Mouse (Mus musculus): ENCODE measurements around the gene Garnl3. TPM values are rescaled to one million over a fixed set of nuclear protein-coding genes. Genes with fewer than 3 reads are reported as not detected.

Gene Garnl3
- polyA plus RNA-seq, 1 experiment from 2014 or later = 62.3 TPM

- H3K36me3 ChIP-seq = no peaks in the 10 kb centered on the region
- H3K4me2 ChIP-seq = no peak overlapping the region
- no peak overlapping the region for H3K4me3 ChIP-seq (replicated peaks)
- WGBS = 50% methylated on average over 4 of the region's 4 CpGs
- no peak overlapping the region for H3K27ac ChIP-seq (replicated peaks)
- no peak; the same call in 1 of the 2 replicates for ATAC-seq (ENCODE audit: low FRiP score)
- H3K9me3 ChIP-seq (replicated peaks) = no peaks in the 10 kb centered on the region
- 0 out of 2 replicates have a peak, but pooled peaks cover 3% of the 10 kb centered on the region for H3K4me1 ChIP-seq
- no peak overlapping the region for H3K9ac ChIP-seq (replicated peaks)
- no peaks in the 10 kb centered on the region for H3K27me3 ChIP-seq (replicated peaks)
Observed at GRCm38 (mm10) chr2:33080166-33080565, 51.3 kb downstream of the Garnl3 start.

DNA sequence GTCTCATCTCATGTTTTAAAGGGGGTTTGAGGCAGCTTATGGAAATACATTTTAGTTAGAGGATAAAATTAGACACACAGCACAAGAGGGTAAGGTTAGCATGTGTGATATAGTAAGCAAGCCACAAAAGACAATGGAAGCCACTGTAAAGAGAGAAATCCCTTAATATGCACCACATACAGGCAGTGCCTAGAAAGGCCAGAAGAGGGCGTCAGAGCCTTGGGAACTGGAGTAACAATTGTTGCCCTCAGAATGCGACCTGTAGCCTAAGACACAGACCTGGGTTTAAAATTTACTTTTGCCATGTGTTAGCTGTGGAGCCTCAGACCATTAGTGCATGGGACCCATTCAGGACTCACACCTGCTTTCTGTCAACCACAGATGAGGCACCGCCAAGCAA is 54.2 kb downstream of the Garnl3 start:
- 40% methylated on average over 3 of the region's 3 CpGs for WGBS
- no peak for ATAC-seq (ENCODE audit: low FRiP score)
- H3K4me2 ChIP-seq = no peak overlapping the region
- no peaks in the 10 kb centered on the region for H3K36me3 ChIP-seq
- no peak overlapping the region for H3K9ac ChIP-seq (replicated peaks)
- no peaks in the 10 kb centered on the region for H3K27me3 ChIP-seq (replicated peaks)
- H3K4me3 ChIP-seq (replicated peaks) = no peak overlapping the region
- no peaks in the 10 kb centered on the region for H3K9me3 ChIP-seq (replicated peaks)
- H3K4me1 ChIP-seq = 0 out of 2 replicates have a peak, but pooled peaks cover 3% of the 10 kb centered on the region
- H3K27ac ChIP-seq (replicated peaks) = no peak overlapping the region

DNA sequence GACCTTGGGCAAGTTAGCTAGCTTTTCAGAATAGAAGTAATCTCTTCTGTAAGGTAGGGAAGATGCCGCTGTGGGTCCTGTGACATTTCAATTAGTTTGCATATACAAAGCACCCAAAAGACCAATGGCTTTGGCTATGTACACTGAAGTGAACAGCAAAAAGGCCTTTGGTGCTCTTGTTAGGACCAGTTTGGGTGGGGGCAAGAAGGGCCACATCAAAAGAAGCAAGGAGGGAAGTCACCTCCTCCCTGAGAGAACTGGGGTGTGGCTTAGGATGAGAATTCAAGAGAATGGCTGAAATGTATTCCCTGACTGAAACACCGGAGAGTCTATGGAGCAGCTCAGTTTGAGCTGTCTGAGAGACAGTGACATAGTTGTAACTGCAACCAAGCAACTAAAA is 56.5 kb downstream of the Garnl3 start:
- H3K9ac ChIP-seq (replicated peaks) = no peak overlapping the region
- WGBS = 41% methylated on average over 2 of the region's 2 CpGs
- no peak overlapping the region for H3K4me3 ChIP-seq (replicated peaks)
- no peaks in the 10 kb centered on the region for H3K36me3 ChIP-seq
- no peak overlapping the region for H3K4me2 ChIP-seq
- ATAC-seq (ENCODE audit: low FRiP score) = no peak
- H3K4me1 ChIP-seq = peaks cover 10% of the 10 kb centered on the region
- no peaks in the 10 kb centered on the region for H3K9me3 ChIP-seq (replicated peaks)
- no peak overlapping the region for H3K27ac ChIP-seq (replicated peaks)
- no peaks in the 10 kb centered on the region for H3K27me3 ChIP-seq (replicated peaks)

GRCm38 (mm10) chr2:33074188-33074587 is 57.3 kb downstream of the Garnl3 start:
- H3K4me2 ChIP-seq = no peak overlapping the region
- H3K4me3 ChIP-seq (replicated peaks) = no peak overlapping the region
- WGBS = 85% methylated on average over 3 of the region's 3 CpGs
- H3K27ac ChIP-seq (replicated peaks) = no peak overlapping the region
- no peaks in the 10 kb centered on the region for H3K9me3 ChIP-seq (replicated peaks)
- H3K36me3 ChIP-seq = no peaks in the 10 kb centered on the region
- peaks cover 10% of the 10 kb centered on the region for H3K4me1 ChIP-seq
- no peak overlapping the region for H3K9ac ChIP-seq (replicated peaks)
- no peak for ATAC-seq (ENCODE audit: low FRiP score)
- no peaks in the 10 kb centered on the region for H3K27me3 ChIP-seq (replicated peaks)

GRCm38 (mm10) chr2:33072333-33072732 is 59.1 kb downstream of the Garnl3 start:
- peaks cover 10% of the 10 kb centered on the region for H3K4me1 ChIP-seq
- 77% methylated on average over 2 of the region's 2 CpGs for WGBS
- ATAC-seq (ENCODE audit: low FRiP score) = no peak
- no peaks in the 10 kb centered on the region for H3K27me3 ChIP-seq (replicated peaks)
- H3K36me3 ChIP-seq = no peaks in the 10 kb centered on the region
- no peak overlapping the region for H3K9ac ChIP-seq (replicated peaks)
- H3K4me2 ChIP-seq = no peak overlapping the region
- no peaks in the 10 kb centered on the region for H3K9me3 ChIP-seq (replicated peaks)
- no peak overlapping the region for H3K4me3 ChIP-seq (replicated peaks)
- no peak overlapping the region for H3K27ac ChIP-seq (replicated peaks)

- no peak overlapping the region for H3K4me3 ChIP-seq (replicated peaks)
- WGBS = 77% methylated on average over 1 of the region's 1 CpGs
- ATAC-seq (ENCODE audit: low FRiP score) = no peak
Observed at GRCm38 (mm10) chr2:33065610-33066009, 65.8 kb downstream of the Garnl3 start.

GRCm38 (mm10) chr2:33062744-33063143 is 68.7 kb downstream of the Garnl3 start:
- no peak overlapping the region for H3K4me2 ChIP-seq
- no peaks in the 10 kb centered on the region for H3K27me3 ChIP-seq (replicated peaks)
- no peaks in the 10 kb centered on the region for H3K36me3 ChIP-seq
- H3K4me3 ChIP-seq (replicated peaks) = no peak overlapping the region
- H3K9ac ChIP-seq (replicated peaks) = no peak overlapping the region
- H3K27ac ChIP-seq (replicated peaks) = no peak overlapping the region
- ATAC-seq (ENCODE audit: low FRiP score) = no peak
- WGBS = 38% methylated on average over 8 of the region's 8 CpGs
- H3K9me3 ChIP-seq (replicated peaks) = no peaks in the 10 kb centered on the region
- H3K4me1 ChIP-seq = no peaks in the 10 kb centered on the region

More at GRCm38 (mm10) chr2:33065610-33066009, 65.8 kb downstream of the Garnl3 start:
- H3K36me3 ChIP-seq = no peaks in the 10 kb centered on the region
- H3K9me3 ChIP-seq (replicated peaks) = no peaks in the 10 kb centered on the region
- no peaks in the 10 kb centered on the region for H3K27me3 ChIP-seq (replicated peaks)
- 0 out of 2 replicates have a peak, but pooled peaks cover 2% of the 10 kb centered on the region for H3K4me1 ChIP-seq
- no peak overlapping the region for H3K9ac ChIP-seq (replicated peaks)
- H3K4me2 ChIP-seq = no peak overlapping the region
- no peak overlapping the region for H3K27ac ChIP-seq (replicated peaks)

- no peak overlapping the region for H3K4me2 ChIP-seq
- ATAC-seq (ENCODE audit: low FRiP score) = no peak
- H3K4me1 ChIP-seq = no peaks in the 10 kb centered on the region
- H3K9me3 ChIP-seq (replicated peaks) = no peaks in the 10 kb centered on the region
- H3K27me3 ChIP-seq (replicated peaks) = no peaks in the 10 kb centered on the region
- 0 out of 2 replicates have a peak, but pooled peaks cover 3% of the 10 kb centered on the region for H3K36me3 ChIP-seq
- H3K9ac ChIP-seq (replicated peaks) = no peak overlapping the region
- no peak overlapping the region for H3K4me3 ChIP-seq (replicated peaks)
- no peak overlapping the region for H3K27ac ChIP-seq (replicated peaks)
- whole genome bisulfite sequencing = 85% methylated on average over 5 of the region's 5 CpGs
Observed at GRCm38 (mm10) chr2:33058926-33059325, 72.5 kb downstream of the Garnl3 start.

GRCm38 (mm10) chr2:33057514-33057913 is 73.9 kb downstream of the Garnl3 start:
- no peaks in the 10 kb centered on the region for H3K4me1 ChIP-seq

DNA sequence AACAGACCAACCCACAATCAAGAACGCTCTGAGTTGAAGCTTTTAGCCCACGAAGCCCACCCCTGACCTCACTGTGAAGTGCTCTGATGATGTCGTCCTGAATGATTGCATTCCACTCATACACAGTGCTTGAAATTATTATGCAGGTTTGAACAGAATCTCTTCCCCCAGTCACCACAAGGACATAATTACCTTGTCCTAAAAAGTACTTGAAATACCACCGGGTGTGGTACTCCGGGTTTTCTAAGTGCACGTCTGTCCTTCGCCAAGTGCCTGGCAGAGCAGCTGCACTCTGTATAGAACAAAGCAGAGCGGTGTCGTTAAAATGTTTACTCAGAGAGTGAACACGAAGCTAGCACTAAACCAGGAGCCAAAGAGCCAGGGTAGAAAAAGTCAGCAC is 77.5 kb downstream of the Garnl3 start:
- WGBS = 46% methylated on average over 10 of the region's 10 CpGs
- Histone ChIP-seq H3K4me2 (no peak overlapping the region), H3K36me3 (peaks cover 9% of the 10 kb centered on the region; the same call in 1 of the 2 replicates), H3K27ac (replicated peaks) (no peak overlapping the region), H3K4me3 (replicated peaks) (no peak overlapping the region), H3K4me1 (no peaks in the 10 kb centered on the region), H3K27me3 (replicated peaks) (no peaks in the 10 kb centered on the region), H3K9ac (replicated peaks) (no peak overlapping the region), H3K9me3 (replicated peaks) (no peaks in the 10 kb centered on the region)
- no peak for ATAC-seq (ENCODE audit: low FRiP score)

More at GRCm38 (mm10) chr2:33057514-33057913, 73.9 kb downstream of the Garnl3 start:
- Histone ChIP-seq H3K4me3 (replicated peaks) (no peak overlapping the region), H3K36me3 (peaks cover 3% of the 10 kb centered on the region; the same call in 1 of the 2 replicates), H3K27me3 (replicated peaks) (no peaks in the 10 kb centered on the region), H3K9me3 (replicated peaks) (no peaks in the 10 kb centered on the region), H3K4me2 (no peak overlapping the region), H3K27ac (replicated peaks) (no peak overlapping the region), H3K9ac (replicated peaks) (no peak overlapping the region)
- ATAC-seq (ENCODE audit: low FRiP score) = no peak
- WGBS = 90% methylated on average over 7 of the region's 7 CpGs

DNA sequence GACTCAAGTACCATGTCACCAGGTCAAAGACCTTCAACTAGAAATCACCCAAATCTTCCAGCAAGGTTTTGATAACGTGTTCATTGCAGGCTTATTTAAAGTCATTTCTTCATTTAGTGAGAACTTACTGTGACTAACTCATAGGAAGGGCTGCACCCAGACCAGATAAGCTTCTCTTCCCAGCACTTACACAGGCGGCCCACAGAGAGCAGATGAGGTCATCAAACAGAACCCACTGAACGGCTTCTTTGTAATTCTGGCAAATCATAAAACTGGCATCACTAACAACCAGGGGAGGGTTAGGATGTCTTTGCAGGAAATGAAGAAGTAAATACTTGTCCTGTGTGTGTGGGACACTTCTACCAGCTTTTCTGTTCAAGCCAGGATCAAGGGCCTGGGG is 84.1 kb downstream of the Garnl3 start:
- Histone ChIP-seq H3K9ac (replicated peaks) (no peak overlapping the region), H3K36me3 (peaks cover 7% of the 10 kb centered on the region; the same call in 1 of the 2 replicates), H3K4me2 (no peak overlapping the region), H3K27me3 (replicated peaks) (no peaks in the 10 kb centered on the region), H3K4me1 (no peaks in the 10 kb centered on the region; the same call in 1 of the 2 replicates), H3K4me3 (replicated peaks) (no peak overlapping the region), H3K9me3 (replicated peaks) (no peaks in the 10 kb centered on the region), H3K27ac (replicated peaks) (no peak overlapping the region)
- 50% methylated on average over 3 of the region's 3 CpGs for WGBS
- ATAC-seq (ENCODE audit: low FRiP score) = no peak

- ATAC-seq (ENCODE audit: low FRiP score) = no peak
- no peak overlapping the region for H3K4me3 ChIP-seq (replicated peaks)
- H3K9me3 ChIP-seq (replicated peaks) = no peaks in the 10 kb centered on the region
- peaks cover 2% of the 10 kb centered on the region; the same call in 1 of the 2 replicates for H3K36me3 ChIP-seq
- no peaks in the 10 kb centered on the region; the same call in 1 of the 2 replicates for H3K4me1 ChIP-seq
- H3K27ac ChIP-seq (replicated peaks) = no peak overlapping the region
- 61% methylated on average over 5 of the region's 5 CpGs for WGBS
- no peak overlapping the region for H3K4me2 ChIP-seq
- H3K27me3 ChIP-seq (replicated peaks) = no peaks in the 10 kb centered on the region
- H3K9ac ChIP-seq (replicated peaks) = no peak overlapping the region
Observed at GRCm38 (mm10) chr2:33046919-33047318, 84.5 kb downstream of the Garnl3 start.
